Mouse (Mus musculus): Measurements from ENCODE around the gene Wnk2. TPM values are rescaled to one million over a fixed set of nuclear protein-coding genes. Genes with fewer than 3 reads are reported as not detected.

The Wnk2 gene
- polyA plus RNA-seq, 2 experiments = 3.0 to 7.8 TPM

GRCm38 (mm10) chr13:49158040-49158713 is 10.4 kb upstream of the Wnk2 start:
- 71% methylated on average over 10 of the region's 10 CpGs for WGBS
- TF ChIP-seq POLR2A (IDR thresholded peaks at IDR 0.05; ENCODE audit: borderline replicate concordance, extremely low read depth, insufficient read depth, insufficient read length) = no peak
- H3K27me3 ChIP-seq (ENCODE audit: control insufficient read depth, insufficient read depth, low read length) = no peaks in the 10 kb centered on the region
- no peak overlapping the region for H3K4me3 ChIP-seq (replicated peaks; ENCODE audit: low read length)
- no peak overlapping the region for H3K27ac ChIP-seq (replicated peaks; ENCODE audit: low read depth, low read length)
- H3K4me2 ChIP-seq (replicated peaks; ENCODE audit: low read depth, low read length, severe bottlenecking) = no peak overlapping the region
- no peak overlapping the region for H3K9ac ChIP-seq (ENCODE audit: low read depth, low read length, severe bottlenecking)
- ATAC-seq (ENCODE audit: low FRiP score, low read depth) = no peak
- no peaks in the 10 kb centered on the region for H3K36me3 ChIP-seq (ENCODE audit: control insufficient read depth, insufficient read depth, low read length)
- no peaks in the 10 kb centered on the region for H3K4me1 ChIP-seq (ENCODE audit: control insufficient read depth, insufficient read depth, low read length)
- no peaks in the 10 kb centered on the region for H3K9me3 ChIP-seq (ENCODE audit: control insufficient read depth, low read length)
- DNase-seq (ENCODE audit: low spot score) = no peak

- TF ChIP-seq POLR2A (IDR thresholded peaks at IDR 0.05; ENCODE audit: borderline replicate concordance, extremely low read depth, insufficient read depth, insufficient read length) = no peak
- ATAC-seq (ENCODE audit: low FRiP score, low read depth) = no peak
- Histone ChIP-seq H3K9me3 (ENCODE audit: control insufficient read depth, low read length) (no peaks in the 10 kb centered on the region), H3K4me3 (replicated peaks; ENCODE audit: low read length) (no peak overlapping the region), H3K27me3 (ENCODE audit: control insufficient read depth, insufficient read depth, low read length) (no peaks in the 10 kb centered on the region), H3K9ac (ENCODE audit: low read depth, low read length, severe bottlenecking) (no peak overlapping the region), H3K4me2 (replicated peaks; ENCODE audit: low read depth, low read length, severe bottlenecking) (no peak overlapping the region), H3K4me1 (ENCODE audit: control insufficient read depth, insufficient read depth, low read length) (no peaks in the 10 kb centered on the region), H3K27ac (replicated peaks; ENCODE audit: low read depth, low read length) (no peak overlapping the region), H3K36me3 (ENCODE audit: control insufficient read depth, insufficient read depth, low read length) (no peaks in the 10 kb centered on the region)
- 79% methylated on average over 4 of the region's 4 CpGs for WGBS
- DNase-seq (ENCODE audit: low spot score) = no peak
These were observed 8.8 kb upstream of the Wnk2 start for GRCm38 (mm10) chr13:49156645-49157044.

- Histone ChIP-seq H3K36me3 (ENCODE audit: control insufficient read depth, insufficient read depth, low read length) (no peaks in the 10 kb centered on the region), H3K4me1 (ENCODE audit: control insufficient read depth, insufficient read depth, low read length) (no peaks in the 10 kb centered on the region), H3K9me3 (ENCODE audit: control insufficient read depth, low read length) (no peaks in the 10 kb centered on the region), H3K27me3 (ENCODE audit: control insufficient read depth, insufficient read depth, low read length) (peaks cover 2% of the 10 kb centered on the region; the same call in 1 of the 2 replicates), H3K9ac (ENCODE audit: low read depth, low read length, severe bottlenecking) (no peak overlapping the region), H3K4me2 (replicated peaks; ENCODE audit: low read depth, low read length, severe bottlenecking) (no peak overlapping the region), H3K4me3 (replicated peaks; ENCODE audit: low read length) (no peak overlapping the region), H3K27ac (replicated peaks; ENCODE audit: low read depth, low read length) (no peak overlapping the region)
- no peak for TF ChIP-seq POLR2A (IDR thresholded peaks at IDR 0.05; ENCODE audit: borderline replicate concordance, extremely low read depth, insufficient read depth, insufficient read length)
- 52% methylated on average over 7 of the region's 7 CpGs for WGBS
- no peak; the same call in 1 of the 2 replicates for ATAC-seq (ENCODE audit: low FRiP score, low read depth)
- DNase-seq (ENCODE audit: low spot score) = no peak
These were observed 6.8 kb upstream of the Wnk2 start for GRCm38 (mm10) chr13:49154621-49155020.

GRCm38 (mm10) chr13:49154028-49154427 is 6.2 kb upstream of the Wnk2 start:
- Histone ChIP-seq H3K4me1 (ENCODE audit: control insufficient read depth, insufficient read depth, low read length) (no peaks in the 10 kb centered on the region), H3K4me2 (replicated peaks; ENCODE audit: low read depth, low read length, severe bottlenecking) (no peak overlapping the region), H3K27me3 (ENCODE audit: control insufficient read depth, insufficient read depth, low read length) (peaks cover 3% of the 10 kb centered on the region; the same call in 1 of the 2 replicates), H3K36me3 (ENCODE audit: control insufficient read depth, insufficient read depth, low read length) (no peaks in the 10 kb centered on the region), H3K9me3 (ENCODE audit: control insufficient read depth, low read length) (no peaks in the 10 kb centered on the region), H3K4me3 (replicated peaks; ENCODE audit: low read length) (no peak overlapping the region), H3K27ac (replicated peaks; ENCODE audit: low read depth, low read length) (no peak overlapping the region), H3K9ac (ENCODE audit: low read depth, low read length, severe bottlenecking) (no peak overlapping the region)
- no peak for TF ChIP-seq POLR2A (IDR thresholded peaks at IDR 0.05; ENCODE audit: borderline replicate concordance, extremely low read depth, insufficient read depth, insufficient read length)
- DNase-seq (ENCODE audit: low spot score) (no peak), ATAC-seq (ENCODE audit: low FRiP score, low read depth) (no peak)
- WGBS = 73% methylated on average over 10 of the region's 10 CpGs

- 72% methylated on average over 4 of the region's 4 CpGs for WGBS
- DNase-seq (ENCODE audit: low spot score) (no peak), ATAC-seq (ENCODE audit: low FRiP score, low read depth) (no peak)
- TF ChIP-seq POLR2A (IDR thresholded peaks at IDR 0.05; ENCODE audit: borderline replicate concordance, extremely low read depth, insufficient read depth, insufficient read length) = no peak
- Histone ChIP-seq H3K9me3 (ENCODE audit: control insufficient read depth, low read length) (no peaks in the 10 kb centered on the region), H3K4me2 (replicated peaks; ENCODE audit: low read depth, low read length, severe bottlenecking) (no peak overlapping the region), H3K9ac (ENCODE audit: low read depth, low read length, severe bottlenecking) (no peak overlapping the region), H3K36me3 (ENCODE audit: control insufficient read depth, insufficient read depth, low read length) (no peaks in the 10 kb centered on the region), H3K4me3 (replicated peaks; ENCODE audit: low read length) (no peak overlapping the region), H3K27ac (replicated peaks; ENCODE audit: low read depth, low read length) (no peak overlapping the region), H3K27me3 (ENCODE audit: control insufficient read depth, insufficient read depth, low read length) (peaks cover 42% of the 10 kb centered on the region), H3K4me1 (ENCODE audit: control insufficient read depth, insufficient read depth, low read length) (peaks cover 16% of the 10 kb centered on the region)
These were observed 873 bp upstream of the Wnk2 start for GRCm38 (mm10) chr13:49148687-49149086.

Measured in limb, embryonic 14.5 days (tissue).